Mouse (Mus musculus) megakaryocyte, embryonic 14.5 days (primary cell): ENCODE results near the gene Il15ra. TPM values are rescaled to one million over a fixed set of nuclear protein-coding genes. Genes with fewer than 3 reads are reported as not detected.

Source experiments
- H3K27me3 ChIP-seq: replicated peaks from 2 replicates; pipeline ENCODE3; 2012; ENCODE audit warnings: inconsistent platforms
- H3K36me3 ChIP-seq: replicated peaks from 2 replicates; pipeline ENCODE3; 2012; ENCODE audit warnings: low read length, inconsistent platforms, mixed read lengths
- H3K4me1 ChIP-seq: 2 replicates; pipeline ENCODE4 v1.6.1; 2012; ENCODE audit warnings: inconsistent platforms
- H3K4me3 ChIP-seq: replicated peaks from 2 replicates; pipeline ENCODE3; 2012; ENCODE audit warnings: moderate library complexity, mild to moderate bottlenecking, inconsistent platforms
- H3K9me3 ChIP-seq: 2 replicates; pipeline ENCODE4 v1.6.1; 2012; ENCODE audit warnings: inconsistent platforms
- FLI1 ChIP-seq: IDR thresholded peaks from 2 replicates; pipeline ENCODE4 v1.6.1; 2012; ENCODE audit warnings: low read length, inconsistent platforms, mixed read lengths
- GATA1 ChIP-seq: IDR thresholded peaks from 3 replicates; pipeline ENCODE4 v1.6.1; 2012; ENCODE audit warnings: mixed read lengths, low read length, inconsistent platforms, borderline replicate concordance
- polyA plus RNA-seq: library from polyadenylated mRNA; stranded (reverse); fragments of >175 nt; gene quantifications from 2 replicates; pipeline ENCODE4 v1.2.3, GENCODE M21; 2012; ENCODE audit warnings: low replicate concordance; ENCODE audit not compliant: insufficient read depth

Gene Il15ra
- polyA plus RNA-seq: 4.0 and 6.5 TPM in 2 replicates

GRCm38 (mm10) chr2:11705201-11706025 lies at the start of gene Il15ra:
Gene Il15ra (plus strand): TSS chr2:11705290.
- Histone ChIP-seq H3K27me3 (no peaks in the 10 kb centered on the region), H3K4me3 (peak within 1 kb of the TSS; percentile 99), H3K9me3 (no peaks in the 10 kb centered on the region), H3K36me3 (peaks cover 2% of the 10 kb centered on the region), H3K4me1 (peaks cover 80% of the 10 kb centered on the region)
- no peak for TF ChIP-seq FLI1

- H3K4me1 ChIP-seq: peaks cover 66% of the 10 kb centered on the region
These were observed 47.5 kb upstream of the Il15ra start for GRCm38 (mm10) chr2:11657581-11657980.

DNA sequence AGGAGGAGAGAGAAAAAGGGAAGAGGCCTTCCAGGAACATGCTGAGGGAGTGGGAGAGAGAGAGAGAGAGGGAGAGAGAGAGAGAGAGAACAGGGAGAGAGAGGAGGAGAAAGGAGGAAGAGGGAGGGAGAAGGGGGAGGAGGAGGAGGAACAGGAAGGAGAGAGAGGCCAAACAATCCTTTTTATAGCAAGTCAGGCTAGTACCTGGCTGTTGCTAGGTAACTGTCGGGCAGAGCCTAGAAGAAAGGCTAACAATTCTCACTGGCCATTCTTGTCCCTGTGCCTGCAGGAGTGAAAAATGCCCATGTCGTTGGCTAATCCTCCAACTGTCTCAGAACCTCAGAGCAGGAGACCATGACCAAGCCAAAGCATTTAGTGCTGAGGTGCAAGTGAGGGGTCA lies 45.8 kb upstream of the Il15ra start:
- peaks cover 66% of the 10 kb centered on the region for H3K4me1 ChIP-seq
- H3K36me3 ChIP-seq: no peaks in the 10 kb centered on the region
- TF ChIP-seq FLI1: no peak
- no peak overlapping the region for H3K4me3 ChIP-seq
- H3K9me3 ChIP-seq: no peaks in the 10 kb centered on the region
- no peaks in the 10 kb centered on the region for H3K27me3 ChIP-seq

More at GRCm38 (mm10) chr2:11657581-11657980, 47.5 kb upstream of the Il15ra start:
- H3K36me3 ChIP-seq: no peaks in the 10 kb centered on the region
- TF ChIP-seq FLI1 (no peak), GATA1 (no peak)
- H3K9me3 ChIP-seq: no peaks in the 10 kb centered on the region
- H3K4me3 ChIP-seq: no peak overlapping the region
- H3K27me3 ChIP-seq: no peaks in the 10 kb centered on the region

GRCm38 (mm10) chr2:11662143-11662906 lies 42.8 kb upstream of the Il15ra start:
- peaks cover 49% of the 10 kb centered on the region for H3K4me1 ChIP-seq
- TF ChIP-seq FLI1 (no peak), GATA1 (no peak)

GRCm38 (mm10) chr2:11662907-11663230 lies 42.2 kb upstream of the Il15ra start:
- TF ChIP-seq GATA1: no peak
- no peak for TF ChIP-seq FLI1
- Histone ChIP-seq H3K4me1 (peaks cover 44% of the 10 kb centered on the region), H3K9me3 (peaks cover 3% of the 10 kb centered on the region; the same call in 1 of the 2 replicates), H3K4me3 (no peak overlapping the region), H3K27me3 (no peaks in the 10 kb centered on the region), H3K36me3 (no peaks in the 10 kb centered on the region)

More at GRCm38 (mm10) chr2:11662143-11662906, 42.8 kb upstream of the Il15ra start:
- Histone ChIP-seq H3K4me3 (no peak overlapping the region), H3K27me3 (no peaks in the 10 kb centered on the region), H3K9me3 (peaks cover 3% of the 10 kb centered on the region; the same call in 1 of the 2 replicates), H3K36me3 (no peaks in the 10 kb centered on the region)

DNA sequence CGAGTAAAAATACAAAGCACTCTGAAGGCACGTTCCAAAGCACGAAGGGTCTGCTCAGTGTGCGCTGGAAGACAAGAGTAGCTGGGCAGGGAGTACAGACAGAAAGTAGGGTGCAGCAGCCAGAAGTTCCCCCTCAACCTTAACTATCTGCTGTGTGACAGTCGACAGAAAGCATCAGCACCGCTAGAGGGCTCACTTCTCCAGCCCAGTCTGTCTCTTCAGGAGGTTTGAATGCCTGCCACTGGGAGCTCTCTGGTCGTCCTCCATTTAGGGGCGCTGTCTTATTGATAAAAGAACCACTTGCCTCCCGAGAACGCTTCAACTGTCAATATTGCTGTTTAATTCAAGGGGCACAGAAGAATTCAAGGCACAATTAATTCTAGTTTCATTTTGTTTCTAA lies 41.1 kb upstream of the Il15ra start:
- TF ChIP-seq FLI1 (no peak), GATA1 (no peak)
- Histone ChIP-seq H3K36me3 (no peaks in the 10 kb centered on the region), H3K27me3 (no peaks in the 10 kb centered on the region), H3K4me3 (peak overlapping the region; percentile 88), H3K4me1 (peaks cover 36% of the 10 kb centered on the region), H3K9me3 (peaks cover 3% of the 10 kb centered on the region; the same call in 1 of the 2 replicates)

- H3K4me3 ChIP-seq: peak overlapping the region; percentile 88
- TF ChIP-seq GATA1 (no peak), FLI1 (no peak)
- H3K9me3 ChIP-seq: peaks cover 3% of the 10 kb centered on the region; the same call in 1 of the 2 replicates
- H3K4me1 ChIP-seq: peaks cover 32% of the 10 kb centered on the region
- H3K36me3 ChIP-seq: no peaks in the 10 kb centered on the region
- no peaks in the 10 kb centered on the region for H3K27me3 ChIP-seq
These were observed 40.7 kb upstream of the Il15ra start for GRCm38 (mm10) chr2:11664367-11664766.

GRCm38 (mm10) chr2:11664806-11665205 lies 40.3 kb upstream of the Il15ra start:
- no peak overlapping the region for H3K4me3 ChIP-seq
- H3K4me1 ChIP-seq: peaks cover 28% of the 10 kb centered on the region
- no peaks in the 10 kb centered on the region for H3K27me3 ChIP-seq
- peaks cover 3% of the 10 kb centered on the region; the same call in 1 of the 2 replicates for H3K9me3 ChIP-seq
- TF ChIP-seq FLI1 (no peak), GATA1 (no peak)
- H3K36me3 ChIP-seq: no peaks in the 10 kb centered on the region

- Histone ChIP-seq H3K9me3 (peaks cover 3% of the 10 kb centered on the region; the same call in 1 of the 2 replicates), H3K27me3 (no peaks in the 10 kb centered on the region), H3K4me1 (peaks cover 25% of the 10 kb centered on the region), H3K36me3 (no peaks in the 10 kb centered on the region), H3K4me3 (no peak overlapping the region)
- TF ChIP-seq GATA1 (no peak), FLI1 (no peak)
These were observed 39.8 kb upstream of the Il15ra start for GRCm38 (mm10) chr2:11665326-11665725.

DNA sequence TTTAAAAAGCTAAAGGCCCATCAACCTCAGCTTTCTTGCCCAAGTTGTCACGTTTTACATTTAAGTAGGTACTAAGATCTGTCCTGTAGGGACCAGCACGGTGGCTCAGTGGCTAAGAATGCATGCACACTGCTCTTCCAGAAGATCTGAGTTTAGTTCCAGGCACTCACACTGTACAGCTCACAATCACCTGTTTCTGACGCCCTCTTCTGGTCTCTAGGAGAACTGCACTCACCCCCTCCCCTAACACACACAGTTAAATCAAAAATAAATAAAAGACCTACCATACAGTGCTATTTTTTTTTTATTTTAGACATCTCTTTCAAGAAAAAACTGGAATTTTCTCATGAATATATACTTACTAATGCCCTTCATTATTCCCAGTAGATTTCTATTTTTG lies 32.9 kb upstream of the Il15ra start:
- Histone ChIP-seq H3K27me3 (peaks cover 13% of the 10 kb centered on the region), H3K4me3 (no peak overlapping the region), H3K9me3 (peaks cover 12% of the 10 kb centered on the region), H3K4me1 (peaks cover 5% of the 10 kb centered on the region), H3K36me3 (no peaks in the 10 kb centered on the region)
- TF ChIP-seq GATA1: no peak
- no peak for TF ChIP-seq FLI1
